ENCODE assay signal across 7 mouse cellular contexts in the genomic region with DNA sequence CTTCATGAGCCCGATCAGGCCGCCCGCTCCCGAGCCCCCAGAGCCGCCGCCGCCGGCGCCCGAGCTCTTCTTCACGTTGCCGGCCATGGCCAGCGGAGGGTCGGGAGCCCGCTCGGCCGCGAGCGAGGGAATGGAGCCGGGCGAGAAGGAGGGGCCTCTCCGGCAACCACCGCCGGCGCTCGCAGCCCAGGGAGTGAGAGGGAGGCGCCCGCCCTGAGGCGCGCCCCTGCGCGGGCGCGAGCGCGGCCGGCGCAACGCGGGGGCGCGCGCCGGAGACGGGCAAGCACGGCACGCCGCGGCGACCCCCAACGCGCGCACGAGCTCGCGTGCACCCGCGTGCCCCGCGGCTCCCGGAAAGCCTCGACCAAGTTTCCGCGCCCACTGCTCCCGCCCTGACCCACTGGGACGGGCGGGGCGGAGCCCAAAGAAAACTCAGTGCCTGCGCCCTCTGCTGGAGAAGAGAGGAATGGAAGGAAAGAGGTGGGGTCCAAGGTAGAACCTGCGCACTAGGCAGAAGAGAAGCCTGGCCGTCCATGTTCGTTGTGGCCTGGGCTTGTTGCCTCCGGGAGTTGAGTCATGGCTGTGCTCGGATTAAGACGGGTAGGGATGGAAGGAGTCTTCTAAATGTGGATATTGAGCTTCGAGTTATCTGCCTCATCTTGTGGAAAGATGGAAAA. TPM values are rescaled to one million over a fixed set of nuclear protein-coding genes. Genes with fewer than 3 reads are reported as not detected.
DNase-seq lines count a peak whose midpoint lies in the region; ATAC-seq lines count a peak whose summit lies in the region.

A gene (minus strand): TSS at position 248 of the 677 bp plus-strand sequence.

- peak; percentile 98 for DNase-seq in adrenal gland, adult 8-10 months
- peak; percentile 100 for DNase-seq in embryo, embryonic 9.5 days (ENCODE audit: extremely low spot score)
- peak; percentile 98 for DNase-seq in gastrocnemius, postnatal 4 days (ENCODE audit: low spot score in 2 of 2)
- DNase-seq in left cerebral cortex, postnatal 36 days (ENCODE audit: low spot score in 2 of 2), result peak; percentile 99 to 100
- peak; percentile 100 for DNase-seq in midbrain, embryonic 11.5 days (ENCODE audit: low spot score, missing footprints)
- DNase-seq in skeletal muscle tissue, adult 2 months (ENCODE audit: low read depth, low spot score), result peak; percentile 96

- H3K4me1 ChIP-seq in intestine, embryonic 16.5 days (ENCODE audit: control insufficient read depth, insufficient read depth, low read length), result peaks cover 17% of the 10 kb centered on the region
- H3K4me1 ChIP-seq in midbrain, embryonic 11.5 days (ENCODE audit: control insufficient read depth, insufficient read depth, low read length), result peaks cover 11% of the 10 kb centered on the region

- WGBS in intestine, embryonic 16.5 days, result 0% methylated on average over 75 of the region's 76 CpGs
- WGBS in midbrain, embryonic 11.5 days, result under 1% methylated on average over 75 of the region's 76 CpGs

- intact Hi-C loops in left cerebral cortex, postnatal 36 days (cut with DNase I), result loop anchor here (10.0 kb wide), 4 partner anchors 49 to 249 kb away; a partner anchor contains a TSS

- peak within 1 kb of the TSS; percentile 57 for H3K4me2 ChIP-seq in intestine, embryonic 16.5 days (ENCODE audit: low read depth, low read length)
- H3K4me2 ChIP-seq in midbrain, embryonic 11.5 days, result peak within 1 kb of the TSS; percentile 83

- peak within 1 kb of the TSS; percentile 91 for H3K4me3 ChIP-seq in intestine, embryonic 16.5 days (ENCODE audit: low read length)
- H3K4me3 ChIP-seq in midbrain, embryonic 11.5 days (ENCODE audit: low read depth, low read length), result peak within 1 kb of the TSS; percentile 93

- H3K36me3 ChIP-seq in intestine, embryonic 16.5 days (ENCODE audit: control insufficient read depth, insufficient read depth, low read length), result no peaks in the 10 kb centered on the region
- H3K36me3 ChIP-seq in midbrain, embryonic 11.5 days (ENCODE audit: control insufficient read depth, insufficient read depth, low read length), result no peaks in the 10 kb centered on the region

- H3K9ac ChIP-seq in intestine, embryonic 16.5 days (ENCODE audit: low read depth, low read length), result peak within 1 kb of the TSS; percentile 95
- peak within 1 kb of the TSS; percentile 92 for H3K9ac ChIP-seq in midbrain, embryonic 11.5 days (ENCODE audit: low read length)

- ATAC-seq in intestine, embryonic 16.5 days, result peak; percentile 94
- peak; percentile 94 for ATAC-seq in midbrain, embryonic 11.5 days (ENCODE audit: low FRiP score)

- no peaks in the 10 kb centered on the region for H3K27me3 ChIP-seq in intestine, embryonic 16.5 days (replicated peaks; ENCODE audit: control insufficient read depth, insufficient read depth, low read length)
- no peaks in the 10 kb centered on the region for H3K27me3 ChIP-seq in midbrain, embryonic 11.5 days (ENCODE audit: control insufficient read depth, insufficient read depth, low read length)

- no peaks in the 10 kb centered on the region for H3K9me3 ChIP-seq in intestine, embryonic 16.5 days (ENCODE audit: control insufficient read depth, low read length)
- no peaks in the 10 kb centered on the region for H3K9me3 ChIP-seq in midbrain, embryonic 11.5 days (ENCODE audit: control insufficient read depth, low read length)

- H3K27ac ChIP-seq in intestine, embryonic 16.5 days (ENCODE audit: low read length), result peak within 1 kb of the TSS; percentile 93
- peak within 1 kb of the TSS; percentile 87 for H3K27ac ChIP-seq in midbrain, embryonic 11.5 days (ENCODE audit: low read depth, low read length)

RNA-seq across cellular contexts. Expression of the gene that starts here (rescaled TPM):
- 10 to 100 TPM; 30.4 to 52.9 (median 40.1) TPM for total RNA-seq in adrenal gland, adult 8-10 months (2022)
- 10 to 100 TPM; 25.4 to 28.7 TPM for total RNA-seq in gastrocnemius, postnatal 4 days (2021)
- 10.9 and 11.2 TPM in 2 replicates for polyA plus RNA-seq in intestine, embryonic 16.5 days (2015; fragmentation: Nextera tagmentation; extraction: Ambion mirVana)
- total RNA-seq in left cerebral cortex, postnatal 36 days (2021), result 10 to 100 TPM; 45.2 to 65.1 TPM
- 20.9 and 22.2 TPM in 2 replicates for polyA plus RNA-seq in midbrain, embryonic 11.5 days (2014; fragmentation: Nextera tagmentation; extraction: Ambion mirVana)

Comparison
In these comparisons a context has a peak if more than half of its experiments do, and no peak if none do; other contexts are left out.
1. Peak in every context shown above with its lines: DNase-seq, ATAC-seq, H3K4me3 ChIP-seq and H3K27ac ChIP-seq.